Mouse (Mus musculus) midbrain, embryonic 11.5 days (tissue): ENCODE data around the gene Apba1. TPM values are rescaled to one million over a fixed set of nuclear protein-coding genes. Genes with fewer than 3 reads are reported as not detected.

Source experiments
- ATAC-seq: fragments of 200-750 bp; cut with Nextera tagmentation; 2 replicates; pipeline ENCODE4 v1.8.0; 2017; ENCODE audit warnings: moderate TSS enrichment, moderate library complexity; ENCODE audit not compliant: low FRiP score
- DNase-seq: peaks from one replicate; pipeline ENCODE4 v3.0.0; 2015; ENCODE audit warnings: low spot score; ENCODE audit errors: missing footprints
- H3K27ac ChIP-seq: fragments of 300-500 bp; sonication (generic); 2 replicates; pipeline ENCODE4 v1.5.1; 2014; ENCODE audit warnings: low read depth, low read length
- H3K27me3 ChIP-seq: fragments of 300-500 bp; sonication (generic); 2 replicates; pipeline ENCODE4 v1.6.1; 2014; ENCODE audit warnings: mild to moderate bottlenecking, low read length, moderate library complexity, mixed read lengths; ENCODE audit not compliant: control insufficient read depth, insufficient read depth
- H3K36me3 ChIP-seq: fragments of 300-500 bp; sonication (generic); 2 replicates; pipeline ENCODE4 v1.6.1; 2014; ENCODE audit warnings: mild to moderate bottlenecking, low read length, moderate library complexity, mixed read lengths; ENCODE audit not compliant: control insufficient read depth, insufficient read depth
- H3K4me1 ChIP-seq: fragments of 300-500 bp; sonication (generic); 2 replicates; pipeline ENCODE4 v1.6.1; 2014; ENCODE audit warnings: low read length; ENCODE audit not compliant: control insufficient read depth, insufficient read depth
- H3K4me2 ChIP-seq: fragments of 300-500 bp; sonication (generic); 2 replicates; pipeline ENCODE4 v1.6.1; 2014; ENCODE audit warnings: mild to moderate bottlenecking, moderate library complexity
- H3K4me3 ChIP-seq: fragments of 300-500 bp; sonication (generic); 2 replicates; pipeline ENCODE4 v1.5.1; 2014; ENCODE audit warnings: low read depth, low read length
- H3K9ac ChIP-seq: fragments of 300-500 bp; sonication (generic); 2 replicates; pipeline ENCODE4 v1.6.1; 2014; ENCODE audit warnings: low read length
- H3K9me3 ChIP-seq: fragments of 300-500 bp; sonication (generic); 2 replicates; pipeline ENCODE4 v1.6.1; 2016; ENCODE audit warnings: low read length; ENCODE audit not compliant: control insufficient read depth
- WGBS: fragments of 180-500 bp; shearing (Covaris S2); extraction: QIAGEN DNeasy Blood & Tissue Kit; methylation state at CpG from one replicate; pipeline ENCODE4 v1.1.7; 2014; 5-methylcytosine and 5-hydroxymethylcytosine counted together
- polyA plus RNA-seq: library from polyadenylated mRNA; unstranded; fragments of >200 nt; fragmentation: Nextera tagmentation; extraction: Ambion mirVana; gene quantifications from 2 replicates; pipeline ENCODE4 v1.2.1, GENCODE M21; 2014

The Apba1 gene
- polyA plus RNA-seq, 1 experiment from 2014 or later, result 1.4 TPM

GRCm38 (mm10) chr19:23816762-23817161, 58.1 kb downstream of the Apba1 start:
- DNase-seq (no peak), ATAC-seq (no peak)
- no peak overlapping the region for H3K27ac ChIP-seq
- H3K4me3 ChIP-seq, result no peak overlapping the region
- WGBS, result 86% methylated on average over 13 of the region's 13 CpGs
- H3K27me3 ChIP-seq, result no peaks in the 10 kb centered on the region
- H3K9ac ChIP-seq, result no peak overlapping the region
- H3K9me3 ChIP-seq, result no peaks in the 10 kb centered on the region
- H3K36me3 ChIP-seq, result no peaks in the 10 kb centered on the region
- H3K4me2 ChIP-seq, result no peak overlapping the region
- no peaks in the 10 kb centered on the region for H3K4me1 ChIP-seq

DNA sequence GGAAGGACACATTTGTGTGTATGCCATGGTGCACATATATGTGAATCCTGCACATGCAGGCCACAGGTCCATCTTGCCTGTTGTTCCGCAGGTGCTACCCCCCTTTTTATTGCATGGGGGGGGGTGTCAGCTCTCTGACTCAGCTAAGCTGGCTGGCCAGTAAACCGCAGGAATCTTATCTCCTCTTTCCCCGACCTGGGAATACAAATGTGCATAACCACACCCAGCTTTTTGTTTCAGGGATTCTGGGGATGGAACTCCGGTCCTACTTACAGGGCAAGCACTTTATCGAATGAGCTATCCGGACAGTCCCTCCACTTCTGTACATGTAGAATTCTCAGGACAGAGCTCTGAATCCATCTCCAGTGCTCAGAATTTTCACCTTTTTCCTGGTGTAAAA, 58.5 kb downstream of the Apba1 start:
- no peak overlapping the region for H3K27ac ChIP-seq
- H3K36me3 ChIP-seq, result no peaks in the 10 kb centered on the region
- WGBS, result 80% methylated on average over 6 of the region's 6 CpGs
- DNase-seq (no peak), ATAC-seq (no peak)
- no peaks in the 10 kb centered on the region for H3K4me1 ChIP-seq
- no peak overlapping the region for H3K4me2 ChIP-seq
- no peak overlapping the region for H3K9ac ChIP-seq
- no peaks in the 10 kb centered on the region for H3K9me3 ChIP-seq
- H3K4me3 ChIP-seq, result no peak overlapping the region
- no peaks in the 10 kb centered on the region for H3K27me3 ChIP-seq

- Histone ChIP-seq H3K4me3 (no peak overlapping the region), H3K27ac (no peak overlapping the region), H3K4me1 (0 out of 2 replicates have a peak, but pooled peaks cover 3% of the 10 kb centered on the region), H3K9ac (no peak overlapping the region), H3K27me3 (no peaks in the 10 kb centered on the region), H3K4me2 (no peak overlapping the region), H3K36me3 (no peaks in the 10 kb centered on the region), H3K9me3 (no peaks in the 10 kb centered on the region)
- ATAC-seq (no peak), DNase-seq (no peak)
- 66% methylated on average over 8 of the region's 8 CpGs for WGBS
These were observed 61.2 kb downstream of the Apba1 start for GRCm38 (mm10) chr19:23819882-23820281.

- ATAC-seq (no peak), DNase-seq (no peak)
- Histone ChIP-seq H3K36me3 (no peaks in the 10 kb centered on the region), H3K4me3 (no peak overlapping the region), H3K9me3 (no peaks in the 10 kb centered on the region), H3K27me3 (no peaks in the 10 kb centered on the region), H3K9ac (no peak overlapping the region), H3K27ac (no peak overlapping the region), H3K4me1 (0 out of 2 replicates have a peak, but pooled peaks cover 3% of the 10 kb centered on the region), H3K4me2 (no peak overlapping the region)
- 20% methylated on average over 3 of the region's 3 CpGs for WGBS
These were observed 63.8 kb downstream of the Apba1 start for GRCm38 (mm10) chr19:23822497-23822896.

DNA sequence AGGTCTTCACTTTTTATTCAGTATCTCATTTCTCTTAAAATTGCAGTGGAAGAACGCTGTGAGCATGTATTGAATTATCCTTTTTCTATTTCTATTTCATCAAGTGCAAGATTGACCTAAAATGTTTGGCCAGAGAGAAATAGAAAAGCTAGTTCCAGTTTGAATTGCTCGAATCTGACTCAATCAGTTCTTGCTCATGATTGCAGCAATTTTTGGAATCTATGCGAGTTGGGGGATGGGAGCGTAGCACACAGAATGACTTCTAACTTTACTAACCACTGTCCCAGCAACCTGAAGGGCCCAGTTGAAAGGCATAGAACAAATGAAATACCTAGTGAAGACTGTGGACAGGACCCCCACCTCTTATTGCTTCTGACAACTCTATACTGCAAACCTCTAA, 64.8 kb downstream of the Apba1 start:
- Histone ChIP-seq H3K4me3 (no peak overlapping the region), H3K27ac (no peak overlapping the region), H3K9me3 (no peaks in the 10 kb centered on the region), H3K36me3 (no peaks in the 10 kb centered on the region), H3K9ac (no peak overlapping the region), H3K27me3 (no peaks in the 10 kb centered on the region), H3K4me2 (no peak overlapping the region), H3K4me1 (0 out of 2 replicates have a peak, but pooled peaks cover 3% of the 10 kb centered on the region)
- DNase-seq, result no peak
- no peak for ATAC-seq
- 92% methylated on average over 4 of the region's 4 CpGs for WGBS

GRCm38 (mm10) chr19:23826251-23826650, 67.6 kb downstream of the Apba1 start:
- Histone ChIP-seq H3K27me3 (no peaks in the 10 kb centered on the region), H3K36me3 (no peaks in the 10 kb centered on the region), H3K9ac (no peak overlapping the region), H3K4me3 (no peak overlapping the region), H3K9me3 (no peaks in the 10 kb centered on the region), H3K27ac (no peak overlapping the region), H3K4me1 (0 out of 2 replicates have a peak, but pooled peaks cover 3% of the 10 kb centered on the region), H3K4me2 (no peak overlapping the region)
- 91% methylated on average over 8 of the region's 8 CpGs for WGBS
- ATAC-seq, result no peak
- no peak for DNase-seq

DNA sequence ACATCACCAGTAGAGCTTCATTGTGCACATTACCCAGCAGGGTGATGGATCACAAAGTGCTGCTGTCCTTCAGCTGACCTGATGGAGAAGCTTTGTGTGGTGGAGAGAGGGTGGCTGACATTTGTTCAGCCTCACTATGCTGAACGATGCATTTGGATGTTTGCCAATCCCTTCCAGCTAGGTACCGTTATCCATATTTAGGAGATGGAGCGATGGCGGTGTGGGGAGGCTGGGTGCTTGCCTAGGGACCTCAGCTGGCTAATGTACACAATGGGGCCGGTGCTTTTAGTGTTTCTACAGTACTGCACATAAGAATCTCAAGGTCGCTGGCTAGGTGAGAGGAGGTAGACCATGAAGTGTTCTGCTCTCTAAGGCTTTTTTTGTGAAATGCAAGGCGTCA, 72.1 kb downstream of the Apba1 start:
- no peak for DNase-seq
- Histone ChIP-seq H3K9ac (no peak overlapping the region), H3K4me1 (peaks cover 10% of the 10 kb centered on the region), H3K27me3 (no peaks in the 10 kb centered on the region), H3K4me3 (no peak overlapping the region), H3K27ac (no peak overlapping the region), H3K4me2 (no peak overlapping the region), H3K36me3 (no peaks in the 10 kb centered on the region), H3K9me3 (no peaks in the 10 kb centered on the region)
- WGBS, result 91% methylated on average over 7 of the region's 7 CpGs
- ATAC-seq, result no peak

GRCm38 (mm10) chr19:23833685-23834682, 75.3 kb downstream of the Apba1 start:
- H3K9ac ChIP-seq, result no peak overlapping the region
- DNase-seq (peak; percentile 89), ATAC-seq (peak; percentile 74)
- no peak overlapping the region for H3K4me3 ChIP-seq
- H3K9me3 ChIP-seq, result no peaks in the 10 kb centered on the region
- H3K27me3 ChIP-seq, result no peaks in the 10 kb centered on the region
- WGBS, result 57% methylated on average over 14 of the region's 14 CpGs
- no peak overlapping the region; the same call in 1 of the 2 replicates for H3K27ac ChIP-seq
- H3K36me3 ChIP-seq, result no peaks in the 10 kb centered on the region
- peaks cover 10% of the 10 kb centered on the region for H3K4me1 ChIP-seq
- no peak overlapping the region for H3K4me2 ChIP-seq

DNA sequence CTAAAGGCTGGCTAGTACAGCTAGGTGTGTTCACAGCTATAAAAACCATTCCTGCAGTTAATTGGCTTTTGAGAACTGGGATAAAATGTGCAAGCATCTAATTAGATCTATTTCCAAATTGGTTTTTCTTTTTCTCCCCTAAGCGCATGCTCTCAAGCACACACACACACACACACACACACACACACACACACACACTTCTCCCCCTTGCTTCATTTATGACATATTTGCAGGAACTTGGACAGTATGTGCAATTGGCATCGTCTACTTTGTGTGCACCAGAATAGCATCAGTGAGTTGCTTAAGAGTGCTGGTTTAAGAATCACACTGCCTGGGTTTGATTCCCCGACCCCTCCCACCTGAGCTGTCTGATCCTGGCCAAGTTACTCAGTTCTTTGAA, 76.0 kb downstream of the Apba1 start:
- no peaks in the 10 kb centered on the region for H3K9me3 ChIP-seq
- H3K27ac ChIP-seq, result no peak overlapping the region
- no peaks in the 10 kb centered on the region for H3K36me3 ChIP-seq
- DNase-seq (no peak), ATAC-seq (no peak)
- H3K9ac ChIP-seq, result no peak overlapping the region
- WGBS, result 89% methylated on average over 3 of the region's 3 CpGs
- H3K4me1 ChIP-seq, result peaks cover 10% of the 10 kb centered on the region
- H3K4me2 ChIP-seq, result no peak overlapping the region
- no peaks in the 10 kb centered on the region for H3K27me3 ChIP-seq
- no peak overlapping the region for H3K4me3 ChIP-seq
